Mouse (Mus musculus): ENCODE measurements around the gene Blmh. TPM values are rescaled to one million over a fixed set of nuclear protein-coding genes. Genes with fewer than 3 reads are reported as not detected.
A peak's percentile ranks its signal among the peaks of the same experiment; 100 is the strongest.

Blmh gene
- total and polyA plus RNA-seq, 2 experiments from 2014 or later, result 40.2 to 63.7 TPM

- no peak for DNase-seq (ENCODE audit: low spot score)
- TF ChIP-seq EP300 (IDR thresholded peaks at IDR 0.05; ENCODE audit: low read depth) (no peak), CTCF (IDR thresholded peaks at IDR 0.05; ENCODE audit: low read depth) (no peak)
- H3K4me1 ChIP-seq (ENCODE audit: control insufficient read depth, insufficient read depth), result 0 out of 2 replicates have a peak, but pooled peaks cover 5% of the 10 kb centered on the region
- no peaks in the 10 kb centered on the region for H3K27me3 ChIP-seq (ENCODE audit: control insufficient read depth, insufficient read depth, low read length)
- 72% methylated on average over 10 of the region's 10 CpGs for WGBS
- H3K9ac ChIP-seq (replicated peaks; ENCODE audit: low read depth, low read length), result no peak overlapping the region
- no peak overlapping the region for H3K4me2 ChIP-seq (ENCODE audit: low read depth, low read length)
- no peak overlapping the region for H3K27ac ChIP-seq (ENCODE audit: low read depth)
- no peaks in the 10 kb centered on the region for H3K36me3 ChIP-seq (replicated peaks; ENCODE audit: control insufficient read depth, insufficient read depth, low read length)
- H3K4me3 ChIP-seq (ENCODE audit: low read depth, low read length), result no peak overlapping the region
- H3K9me3 ChIP-seq (replicated peaks; ENCODE audit: control insufficient read depth, low read length), result no peaks in the 10 kb centered on the region
- no peak for ATAC-seq (ENCODE audit: insufficient read depth, low read depth)
Observed at GRCm38 (mm10) chr11:77010762-77011475, 86.3 kb downstream of the Blmh start.

GRCm38 (mm10) chr11:77018046-77018445 is 93.4 kb downstream of the Blmh start:
- no peak for DNase-seq (ENCODE audit: low spot score)
- Histone ChIP-seq H3K4me2 (ENCODE audit: low read depth, low read length) (no peak overlapping the region), H3K27me3 (ENCODE audit: control insufficient read depth, insufficient read depth, low read length) (no peaks in the 10 kb centered on the region), H3K36me3 (replicated peaks; ENCODE audit: control insufficient read depth, insufficient read depth, low read length) (no peaks in the 10 kb centered on the region), H3K27ac (ENCODE audit: low read depth) (no peak overlapping the region), H3K4me1 (ENCODE audit: control insufficient read depth, insufficient read depth) (no peaks in the 10 kb centered on the region), H3K9ac (replicated peaks; ENCODE audit: low read depth, low read length) (no peak overlapping the region), H3K4me3 (ENCODE audit: low read depth, low read length) (no peak overlapping the region), H3K9me3 (replicated peaks; ENCODE audit: control insufficient read depth, low read length) (no peaks in the 10 kb centered on the region)
- no peak for TF ChIP-seq CTCF (IDR thresholded peaks at IDR 0.05; ENCODE audit: low read depth)
- no peak for TF ChIP-seq EP300 (IDR thresholded peaks at IDR 0.05; ENCODE audit: low read depth)
- ATAC-seq (ENCODE audit: insufficient read depth, low read depth), result no peak
- WGBS, result 68% methylated on average over 11 of the region's 11 CpGs

GRCm38 (mm10) chr11:77019539-77019938 is 94.9 kb downstream of the Blmh start:
- no peak for DNase-seq (ENCODE audit: low spot score)
- ATAC-seq (ENCODE audit: insufficient read depth, low read depth), result no peak

GRCm38 (mm10) chr11:77021749-77022396 is 97.3 kb downstream of the Blmh start:
- no peak for TF ChIP-seq EP300 (IDR thresholded peaks at IDR 0.05; ENCODE audit: low read depth)
- no peak for TF ChIP-seq CTCF (IDR thresholded peaks at IDR 0.05; ENCODE audit: low read depth)
- no peak overlapping the region for H3K9ac ChIP-seq (replicated peaks; ENCODE audit: low read depth, low read length)
- DNase-seq (ENCODE audit: low spot score), result no peak
- no peaks in the 10 kb centered on the region for H3K27me3 ChIP-seq (ENCODE audit: control insufficient read depth, insufficient read depth, low read length)
- no peak overlapping the region for H3K4me3 ChIP-seq (ENCODE audit: low read depth, low read length)
- no peaks in the 10 kb centered on the region for H3K36me3 ChIP-seq (replicated peaks; ENCODE audit: control insufficient read depth, insufficient read depth, low read length)
- WGBS, result 79% methylated on average over 9 of the region's 9 CpGs
- ATAC-seq (ENCODE audit: insufficient read depth, low read depth), result no peak
- H3K27ac ChIP-seq (ENCODE audit: low read depth), result no peak overlapping the region
- H3K9me3 ChIP-seq (replicated peaks; ENCODE audit: control insufficient read depth, low read length), result no peaks in the 10 kb centered on the region
- H3K4me1 ChIP-seq (ENCODE audit: control insufficient read depth, insufficient read depth), result no peaks in the 10 kb centered on the region
- no peak overlapping the region for H3K4me2 ChIP-seq (ENCODE audit: low read depth, low read length)

More at GRCm38 (mm10) chr11:77019539-77019938, 94.9 kb downstream of the Blmh start:
- Histone ChIP-seq H3K27ac (ENCODE audit: low read depth) (no peak overlapping the region), H3K9ac (replicated peaks; ENCODE audit: low read depth, low read length) (no peak overlapping the region), H3K27me3 (ENCODE audit: control insufficient read depth, insufficient read depth, low read length) (no peaks in the 10 kb centered on the region), H3K4me3 (ENCODE audit: low read depth, low read length) (no peak overlapping the region), H3K4me2 (ENCODE audit: low read depth, low read length) (no peak overlapping the region), H3K4me1 (ENCODE audit: control insufficient read depth, insufficient read depth) (no peaks in the 10 kb centered on the region), H3K9me3 (replicated peaks; ENCODE audit: control insufficient read depth, low read length) (no peaks in the 10 kb centered on the region), H3K36me3 (replicated peaks; ENCODE audit: control insufficient read depth, insufficient read depth, low read length) (no peaks in the 10 kb centered on the region)
- TF ChIP-seq CTCF (IDR thresholded peaks at IDR 0.05; ENCODE audit: low read depth) (no peak), EP300 (IDR thresholded peaks at IDR 0.05; ENCODE audit: low read depth) (no peak)
- 22% methylated on average over 8 of the region's 8 CpGs for WGBS

- Histone ChIP-seq H3K27ac (ENCODE audit: low read depth) (no peak overlapping the region), H3K36me3 (replicated peaks; ENCODE audit: control insufficient read depth, insufficient read depth, low read length) (no peaks in the 10 kb centered on the region), H3K27me3 (ENCODE audit: control insufficient read depth, insufficient read depth, low read length) (0 out of 2 replicates have a peak, but pooled peaks cover 3% of the 10 kb centered on the region), H3K4me3 (ENCODE audit: low read depth, low read length) (no peak overlapping the region), H3K9me3 (replicated peaks; ENCODE audit: control insufficient read depth, low read length) (no peaks in the 10 kb centered on the region), H3K9ac (replicated peaks; ENCODE audit: low read depth, low read length) (no peak overlapping the region), H3K4me1 (ENCODE audit: control insufficient read depth, insufficient read depth) (no peaks in the 10 kb centered on the region), H3K4me2 (ENCODE audit: low read depth, low read length) (no peak overlapping the region)
- 53% methylated on average over 3 of the region's 3 CpGs for WGBS
- ATAC-seq (ENCODE audit: insufficient read depth, low read depth) (no peak), DNase-seq (ENCODE audit: low spot score) (no peak)
- TF ChIP-seq CTCF (IDR thresholded peaks at IDR 0.05; ENCODE audit: low read depth), result peak; percentile 34; the same call in 1 of the 2 replicates
- TF ChIP-seq EP300 (IDR thresholded peaks at IDR 0.05; ENCODE audit: low read depth), result no peak
Observed at GRCm38 (mm10) chr11:77026559-77026958, 102.0 kb downstream of the Blmh start.

All from heart, postnatal 0 days (tissue).